Mouse (Mus musculus): ENCODE data around the gene Tnfsf13. TPM values are rescaled to one million over a fixed set of nuclear protein-coding genes. Genes with fewer than 3 reads are reported as not detected.
A peak's percentile ranks its signal among the peaks of the same experiment; 100 is the strongest.
"Not testable (repeated sequence)": the region's sequence is repeated elsewhere in the genome, so short reads cannot be mapped to it uniquely, and the experiment has no call there.

Tnfsf13 gene
- total RNA-seq (2021) = 1 to 10 TPM; 2.1 to 3.1 TPM

DNA sequence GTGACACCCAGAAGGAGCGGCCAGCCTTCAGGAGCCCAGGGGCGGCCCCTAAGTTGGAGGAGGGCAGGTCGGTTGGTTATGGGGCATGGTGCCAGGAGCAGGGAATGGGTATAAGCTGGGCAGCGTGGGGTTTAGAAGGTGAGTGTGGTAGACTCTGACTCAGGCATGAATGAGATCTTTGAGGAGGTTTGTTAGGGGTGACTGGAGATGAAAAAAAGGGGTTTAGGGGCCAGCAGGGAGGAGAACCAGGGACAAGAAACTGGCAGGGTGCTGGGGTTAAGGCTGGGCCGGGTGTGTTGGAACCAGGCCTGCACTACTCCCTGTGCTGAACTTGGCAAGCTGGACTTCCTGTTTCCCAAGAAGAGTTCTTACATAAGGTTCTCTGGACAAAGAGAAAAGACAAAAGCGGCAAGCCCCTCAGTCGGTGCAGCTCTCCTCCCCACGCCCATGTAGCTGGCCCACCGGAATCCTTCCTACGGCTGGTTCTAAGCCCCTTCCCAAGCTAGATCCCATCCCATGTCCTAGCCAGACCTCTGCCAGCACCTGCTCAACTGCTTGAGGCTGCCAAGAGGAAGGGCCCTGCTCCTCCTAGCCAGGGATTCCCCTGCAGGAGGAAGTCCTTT, at the start of gene Tnfsf13:
TSS of gene Tnfsf13 (minus strand) at position 259 of the 623 bp plus-strand sequence.
- peak in 1 of 2 experiments; percentile 50 for DNase-seq

DNA sequence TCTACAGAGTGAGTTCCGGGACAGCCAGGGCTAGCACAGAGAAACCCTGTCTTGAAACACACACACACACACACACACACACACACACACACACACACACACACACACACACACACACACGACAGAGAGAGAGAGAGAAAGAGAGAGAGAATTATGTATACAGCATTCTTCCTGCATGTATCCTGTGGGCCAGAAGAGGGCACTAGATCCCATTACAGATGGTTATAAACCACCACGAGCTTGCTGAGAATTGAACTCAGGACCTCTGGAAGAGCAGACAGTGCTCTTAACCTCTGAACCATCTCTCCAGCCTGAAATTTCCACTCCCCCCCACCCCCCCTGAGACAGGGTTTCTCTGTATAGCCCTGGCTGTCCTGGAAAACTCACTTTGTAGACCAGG, 45.8 kb upstream of the Tnfsf13 start:
- not testable (repeated sequence) for DNase-seq

DNA sequence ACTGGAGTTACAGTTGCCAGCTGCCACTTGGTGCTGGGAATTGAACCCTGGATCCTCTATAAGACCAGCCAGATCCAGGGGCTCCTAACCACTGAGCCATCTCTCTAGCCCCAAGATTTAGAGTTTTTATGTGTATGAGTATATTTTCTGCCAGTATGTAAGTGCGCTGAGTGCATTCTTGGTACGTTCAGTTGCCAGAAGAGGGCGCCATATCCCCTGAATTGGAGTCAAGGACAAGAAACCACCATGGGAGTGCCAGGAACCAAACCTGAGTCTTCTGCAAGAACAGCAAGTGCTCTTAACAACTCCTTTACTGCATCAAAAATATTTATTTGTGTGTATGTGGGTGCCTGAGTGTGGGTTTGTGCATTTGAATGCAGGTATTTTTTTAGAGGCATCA, 43.5 kb upstream of the Tnfsf13 start:
- DNase-seq = no peak

GRCm38 (mm10) chr11:69725951-69726350, 40.4 kb upstream of the Tnfsf13 start:
- DNase-seq = no peak

- DNase-seq = no peak
Measured at GRCm38 (mm10) chr11:69723074-69723473, 37.5 kb upstream of the Tnfsf13 start.

DNA sequence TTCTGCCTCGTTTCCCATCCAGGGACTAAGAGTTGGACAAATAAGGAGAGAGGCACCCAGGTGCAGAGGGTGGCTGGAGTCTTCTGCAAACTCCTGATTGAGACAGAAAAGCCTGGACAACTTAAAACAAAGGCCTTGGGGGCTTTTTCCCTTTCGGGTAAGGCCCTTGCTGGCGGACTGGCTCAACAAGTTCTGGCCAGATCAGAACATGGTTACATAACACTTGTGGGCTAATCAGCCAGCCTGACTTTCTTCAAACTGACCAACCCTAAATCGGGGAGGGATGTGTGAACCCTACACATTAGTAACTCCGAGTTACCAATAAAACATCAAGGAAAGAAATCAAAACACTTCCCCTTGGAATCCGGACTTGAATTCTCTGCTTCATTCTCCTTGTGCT, 35.3 kb upstream of the Tnfsf13 start:
- DNase-seq = no peak

DNA sequence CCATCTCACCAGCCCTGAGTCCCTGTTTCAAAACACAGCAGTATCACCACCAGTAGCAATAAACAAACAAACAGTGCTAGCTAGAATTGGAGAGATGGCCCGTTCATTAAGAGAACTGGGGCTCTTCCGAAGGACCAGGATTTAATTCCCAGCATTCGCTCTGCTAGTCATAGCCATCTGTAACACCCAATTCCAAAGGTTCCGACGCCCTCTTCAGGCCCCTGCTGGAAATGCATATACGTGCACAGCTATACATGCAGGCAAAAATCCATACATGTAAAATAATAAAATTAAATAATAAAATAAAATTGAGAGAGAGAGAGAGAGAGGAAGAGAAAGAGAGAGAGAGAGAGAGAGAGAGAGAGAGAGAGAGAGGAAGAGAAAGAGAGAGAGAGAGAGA, 33.8 kb upstream of the Tnfsf13 start:
- DNase-seq = no peak

DNA sequence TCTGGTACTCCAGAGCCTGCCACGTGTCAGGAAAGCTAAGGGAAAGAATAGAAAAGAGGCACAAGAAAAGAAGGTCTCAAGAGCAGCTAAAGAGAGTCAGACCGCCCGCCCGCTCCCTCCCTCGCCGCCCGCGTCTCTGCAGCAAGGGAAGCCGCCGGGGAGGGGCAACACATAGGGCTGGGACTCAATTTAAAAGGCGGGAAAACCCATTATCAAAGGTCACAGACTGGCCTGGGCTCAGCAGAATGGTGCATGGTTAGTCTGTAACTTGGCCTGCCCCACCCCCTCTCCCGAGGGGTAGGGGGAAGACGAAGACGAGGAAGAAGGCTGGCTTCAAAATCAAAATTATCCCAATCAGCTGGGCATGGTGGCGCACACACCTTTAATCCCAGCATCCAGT, 33.1 kb upstream of the Tnfsf13 start:
- no peak for DNase-seq

GRCm38 (mm10) chr11:69716953-69717352, 31.4 kb upstream of the Tnfsf13 start:
- DNase-seq = no peak

- no peak for DNase-seq
Measured at GRCm38 (mm10) chr11:69715929-69716328, 30.3 kb upstream of the Tnfsf13 start.

GRCm38 (mm10) chr11:69715482-69715881, 29.9 kb upstream of the Tnfsf13 start:
- DNase-seq = no peak

DNA sequence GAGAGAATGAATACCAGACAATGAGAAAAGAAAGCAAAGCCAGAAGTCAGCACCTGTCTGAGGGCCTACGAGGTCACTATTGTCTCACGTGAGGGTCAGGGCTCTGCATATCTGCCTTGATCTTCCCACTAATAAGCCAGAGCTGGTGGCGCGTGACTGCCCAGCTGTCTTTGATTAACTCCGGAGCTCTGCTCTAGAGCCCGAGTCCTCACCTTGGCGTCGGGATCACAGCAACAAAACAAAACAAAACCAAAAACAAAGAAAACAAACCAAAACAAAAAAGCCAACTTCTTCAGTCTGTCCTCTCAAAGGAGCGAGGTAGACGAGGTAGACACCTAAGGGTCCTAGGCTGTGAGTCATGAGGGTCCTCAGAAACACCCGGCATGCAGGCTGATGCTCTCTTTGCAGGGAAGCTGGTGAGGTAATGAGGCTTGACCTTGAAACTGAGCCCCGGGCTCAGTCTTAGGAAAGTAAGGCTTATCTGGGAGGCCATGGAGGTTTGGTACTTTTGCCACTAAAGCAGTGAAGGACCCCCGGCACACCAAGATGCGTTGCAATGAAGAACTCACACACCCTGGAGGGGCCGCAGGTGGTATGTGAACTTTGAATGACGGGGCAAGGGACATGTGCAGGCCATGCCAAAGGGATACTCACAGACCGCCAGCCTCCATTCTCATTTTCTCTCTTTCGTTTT, 29.2 kb upstream of the Tnfsf13 start:
- DNase-seq = no peak

DNA sequence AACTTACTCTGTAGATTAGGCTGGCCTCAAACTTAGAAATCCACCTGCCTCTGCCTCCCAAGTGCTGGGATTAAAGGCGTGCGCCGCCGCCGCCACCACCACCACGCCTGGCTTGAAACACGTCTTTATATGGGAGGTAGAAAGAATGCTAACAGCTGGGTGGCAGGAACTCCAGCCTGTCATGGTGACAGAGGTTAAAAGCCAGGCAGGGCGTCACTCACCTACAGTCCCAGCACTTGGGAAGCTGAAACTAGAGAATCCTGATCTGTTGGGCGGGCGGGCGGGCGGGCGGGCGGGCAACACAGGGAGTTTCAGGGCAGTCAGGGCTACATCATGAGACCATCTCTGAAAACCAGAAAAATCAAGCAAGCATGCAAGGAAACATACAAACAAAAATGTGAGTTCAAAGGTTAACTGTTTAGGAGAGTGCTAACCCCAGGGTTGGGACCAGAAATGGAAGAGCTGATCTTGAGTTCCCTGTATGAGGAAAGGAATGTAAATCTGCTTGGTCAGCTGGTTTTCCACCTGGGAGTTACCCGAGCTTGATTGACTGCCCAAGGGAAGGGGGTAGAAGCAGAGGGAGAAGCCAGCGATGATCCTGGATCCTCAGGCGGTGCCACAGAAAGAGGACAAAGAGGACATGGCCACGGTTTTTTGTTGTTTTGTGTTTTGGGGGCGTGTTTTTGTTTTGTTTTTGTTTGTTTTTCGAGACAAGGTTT, 27.5 kb upstream of the Tnfsf13 start:
- no peak for DNase-seq

DNA sequence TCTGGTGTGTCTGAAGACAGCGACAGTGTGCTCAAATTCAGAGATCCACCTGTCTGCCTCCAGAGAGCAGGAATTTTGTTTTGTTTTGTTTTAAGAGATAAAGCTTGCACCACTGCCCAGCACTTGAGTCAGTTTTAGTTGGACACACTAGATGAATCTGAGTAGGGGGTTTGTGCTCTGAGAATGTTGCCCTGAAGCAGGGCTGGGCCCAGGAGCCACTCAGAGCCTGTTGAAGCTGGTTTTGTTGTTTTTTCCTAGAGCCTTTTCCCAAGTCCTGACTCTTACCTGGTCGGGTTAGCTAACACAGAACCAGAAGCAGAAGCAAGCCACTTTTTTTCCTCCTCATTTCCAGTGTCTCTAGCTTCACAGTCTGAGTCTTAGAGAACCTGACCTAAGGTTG, 25.5 kb upstream of the Tnfsf13 start:
- no peak for DNase-seq

- DNase-seq = no peak
Measured at GRCm38 (mm10) chr11:69710470-69710869, 24.9 kb upstream of the Tnfsf13 start.

DNA sequence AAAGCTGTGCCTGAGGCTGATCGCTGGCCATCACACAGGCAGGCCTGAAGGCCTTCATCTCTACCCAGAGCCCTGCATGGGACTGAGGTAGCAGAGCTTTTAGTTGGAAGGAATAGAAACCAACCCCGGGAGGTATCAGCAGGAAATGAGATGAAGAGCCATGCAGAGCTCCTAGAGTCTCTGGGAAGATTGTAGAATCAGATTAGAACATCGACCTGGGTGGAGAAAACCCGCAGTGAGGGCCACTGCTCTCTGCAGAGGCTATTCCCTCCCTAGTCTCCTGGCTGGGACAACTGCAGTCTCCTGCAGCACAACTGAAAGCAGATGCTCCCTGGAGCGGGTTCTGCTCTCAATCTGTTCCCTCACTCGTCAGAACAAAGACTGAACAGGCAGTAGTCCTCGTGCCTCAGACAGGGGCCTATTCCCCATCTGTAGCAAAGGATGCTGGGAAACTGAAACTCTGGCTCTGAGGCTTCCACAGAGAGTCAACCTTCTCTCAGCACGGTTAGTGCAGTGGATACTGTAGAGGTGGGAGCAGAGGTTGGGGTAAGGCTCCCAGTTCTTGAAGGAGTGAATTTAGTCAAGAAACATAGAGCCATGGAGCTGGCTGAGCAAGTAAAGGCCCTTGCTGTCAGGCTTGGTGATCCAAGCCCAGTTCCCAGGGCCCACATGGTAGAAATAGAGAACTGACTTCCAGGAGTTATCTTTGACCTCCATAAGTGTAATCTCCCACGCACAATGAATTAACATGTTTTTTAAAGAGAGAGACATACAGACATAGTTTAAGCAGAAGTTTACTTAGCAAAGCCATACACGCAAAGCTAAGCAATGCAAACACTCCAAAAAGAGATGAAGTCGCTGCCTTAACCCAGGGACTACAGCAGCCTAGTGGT, 24.2 kb upstream of the Tnfsf13 start:
- DNase-seq = peak; percentile 27 to 30

DNA sequence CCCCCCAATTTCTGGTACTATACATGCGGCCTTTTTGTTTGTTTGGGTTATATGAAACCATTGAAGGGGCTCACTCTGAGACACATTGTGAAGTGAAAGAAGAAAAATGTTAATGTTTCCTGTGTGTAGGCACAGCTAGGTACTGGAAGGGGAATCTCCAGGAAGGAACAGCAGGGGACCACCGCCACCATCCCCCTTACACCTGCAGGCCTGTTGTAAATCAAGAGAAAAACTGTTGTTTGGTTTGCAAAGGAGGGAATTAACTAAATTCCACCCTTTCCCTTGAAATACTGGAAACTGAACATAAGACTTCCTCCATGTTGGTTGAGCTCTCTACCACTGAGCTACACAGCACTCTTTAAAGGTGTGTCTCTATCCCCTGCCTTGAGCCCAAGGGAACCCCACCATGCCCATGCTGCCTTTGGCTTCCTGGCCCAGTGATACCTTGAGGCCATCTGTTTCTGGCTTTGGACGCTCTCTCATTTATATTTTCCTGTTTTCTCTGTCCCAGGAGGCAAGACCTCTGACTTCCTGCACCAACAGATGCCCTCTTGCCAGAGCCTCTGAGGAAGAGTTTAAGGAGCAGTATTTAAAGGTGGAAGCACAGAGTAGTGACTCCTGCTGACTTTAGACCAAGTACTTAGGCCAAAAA, 23.2 kb upstream of the Tnfsf13 start:
- DNase-seq = no peak

GRCm38 (mm10) chr11:69707873-69708381, 22.3 kb upstream of the Tnfsf13 start:
- no peak for DNase-seq

DNA sequence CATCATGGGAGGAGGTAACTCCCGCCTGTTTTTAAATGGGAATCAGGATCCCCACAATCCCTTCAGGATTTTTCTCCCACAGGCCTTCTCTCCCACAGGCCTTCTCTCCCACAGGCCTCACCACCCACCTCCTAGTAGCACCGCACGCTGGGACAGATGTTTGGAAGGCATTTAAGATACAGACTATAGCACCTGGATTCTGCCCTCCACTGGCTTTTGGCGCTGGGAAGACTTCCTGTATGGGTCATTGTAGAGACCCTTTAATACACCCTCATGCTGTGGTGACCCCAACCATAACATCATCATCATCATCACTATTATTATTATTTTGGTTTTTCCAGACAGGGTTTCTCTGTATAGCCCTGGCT, 21.9 kb upstream of the Tnfsf13 start:
- no peak for DNase-seq

GRCm38 (mm10) chr11:69706775-69707479, 21.3 kb upstream of the Tnfsf13 start:
- DNase-seq = no peak

DNA sequence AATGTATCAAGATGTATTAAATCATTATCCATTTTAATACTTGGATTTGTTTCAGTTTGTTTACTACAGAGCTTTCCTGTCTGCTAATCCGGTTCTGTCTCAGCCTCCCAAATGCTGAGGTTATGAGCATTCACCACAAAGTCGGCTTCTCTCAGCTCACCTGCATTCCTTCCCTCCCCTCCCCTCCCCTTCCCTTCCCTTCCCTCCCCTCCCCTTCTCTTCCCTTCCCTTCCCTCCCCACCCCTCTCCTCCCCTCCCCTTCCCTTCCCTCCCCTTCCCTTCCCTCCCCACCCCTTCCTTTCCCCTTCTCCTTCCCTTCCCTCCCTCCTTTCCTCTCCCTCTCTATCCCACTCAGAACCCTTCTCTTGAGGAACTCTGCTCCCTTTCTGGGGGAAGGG, 19.0 kb upstream of the Tnfsf13 start:
- DNase-seq = no peak
